Mouse (Mus musculus) inflammation-experienced regulatory T-cells (primary cell): ENCODE results near the gene Arid3c. TPM values are rescaled to one million over a fixed set of nuclear protein-coding genes. Genes with fewer than 3 reads are reported as not detected.

Source experiments
- polyA plus RNA-seq, 2 experiments: library from polyadenylated mRNA; unstranded; fragments of 100-300 nt; shearing (Covaris generic); gene quantifications; one replicate each; pipeline ENCODE4 v1.2.1; 2017

The Arid3c gene
- polyA plus RNA-seq = not detected

GRCm38 (mm10) chr4:41731052-41731765 lies at the start of gene Arid3c:
Gene Arid3c, minus strand, starts transcription at chr4:41731142.

GRCm38 (mm10) chr4:41774002-41774401 lies 43.1 kb upstream of the Arid3c start, which contains the start of gene Ccl27a:
Gene Ccl27a, minus strand, starts transcription at chr4:41774247.

GRCm38 (mm10) chr4:41755338-41756305 lies 24.7 kb upstream of the Arid3c start, which contains the start of gene Sigmar1:
Gene Sigmar1, minus strand, starts transcription at chr4:41756157.

GRCm38 (mm10) chr4:41754797-41755337 lies 23.9 kb upstream of the Arid3c start, which contains the start of gene Galt:
Gene Galt, plus strand, starts transcription at chr4:41755228.

GRCm38 (mm10) chr4:41722918-41723351 lies 8.0 kb downstream of the Arid3c start, which contains the start of gene Dctn3:
Gene Dctn3, minus strand, starts transcription at chr4:41723170.

GRCm38 (mm10) chr4:41713197-41714067 lies 17.5 kb downstream of the Arid3c start, which contains the start of gene Rpp25l:
Gene Rpp25l, minus strand, starts transcription at chr4:41713534.

GRCm38 (mm10) chr4:41699783-41700182 lies 31.2 kb downstream of the Arid3c start, which contains the start of gene Il11ra1:
Gene Il11ra1, plus strand, starts transcription at chr4:41699989.

GRCm38 (mm10) chr4:41696930-41697841 lies 33.8 kb downstream of the Arid3c start, which contains the start of gene Cntfr:
Gene Cntfr, minus strand, starts transcription at chr4:41697089.

Other genes with a start within 250 kb of the Arid3c start
- 1 to 10 TPM in 1 of 2 experiments, under 1 TPM in 1; 0.60 to 2.9 TPM for gene AI464131, start 228.1 kb downstream of the Arid3c start, polyA plus RNA-seq
- not detected for gene 1110017D15Rik, start 213.8 kb downstream of the Arid3c start, polyA plus RNA-seq
- 1 to 10 TPM; 1.7 to 4.3 TPM for gene Fam219a, start 161.6 kb downstream of the Arid3c start, polyA plus RNA-seq
- gene Dnaic1, start 161.4 kb downstream of the Arid3c start, polyA plus RNA-seq = 1 to 10 TPM in 1 of 2 experiments, not detected in 1; 1.4 TPM
- gene Enho, start 90.8 kb downstream of the Arid3c start, polyA plus RNA-seq = 1 to 10 TPM in 1 of 2 experiments, not detected in 1; 1.6 TPM
- under 1 TPM; 0.31 to 0.72 TPM for gene Cntfr, start 34.1 kb downstream of the Arid3c start, polyA plus RNA-seq
- 10 to 100 TPM; 11.9 to 13.2 TPM for gene Il11ra1, start 31.2 kb downstream of the Arid3c start, polyA plus RNA-seq
- gene Rpp25l, start 17.6 kb downstream of the Arid3c start, polyA plus RNA-seq = 10 to 100 TPM; 36.8 to 37.6 TPM
- 100 to 1,000 TPM; 110 to 129 TPM for gene Dctn3, start 8.0 kb downstream of the Arid3c start, polyA plus RNA-seq
- 10 to 100 TPM; 63.9 to 77.7 TPM for gene Galt, start 24.1 kb upstream of the Arid3c start, polyA plus RNA-seq
- gene Sigmar1, start 25.0 kb upstream of the Arid3c start, polyA plus RNA-seq = 10 to 100 TPM; 41.9 to 54.8 TPM
- 1 to 10 TPM; 4.2 to 8.1 TPM for gene Ccl27a, start 43.1 kb upstream of the Arid3c start, polyA plus RNA-seq
- gene Gm21541, start 172.5 kb upstream of the Arid3c start, polyA plus RNA-seq = not detected
- 1 to 10 TPM in 1 of 2 experiments, under 1 TPM in 1; 0.83 to 1.2 TPM for gene Gm20878, start 210.4 kb upstream of the Arid3c start, polyA plus RNA-seq
- gene Fam205a4, start 234.9 kb upstream of the Arid3c start, polyA plus RNA-seq = under 1 TPM in 1 of 2 experiments, not detected in 1; 0.16 TPM